Mouse (Mus musculus) ES-E14 (cell line): Measurements from ENCODE around the gene Trpm1. TPM values are rescaled to one million over a fixed set of nuclear protein-coding genes. Genes with fewer than 3 reads are reported as not detected.

Source experiments
- DNase-seq: peaks from one replicate; pipeline ENCODE4 v3.0.0-alpha.2; 2013; ENCODE audit warnings: low read depth, low spot score
- H3K27ac ChIP-seq: 2 replicates; pipeline ENCODE4 v1.5.1; 2012; ENCODE audit warnings: low read depth, mild to moderate bottlenecking, low read length, moderate library complexity, mixed read lengths; ENCODE audit not compliant: poor library complexity, insufficient read depth, severe bottlenecking
- H3K36me3 ChIP-seq: 2 replicates; pipeline ENCODE4 v1.6.1; 2012; ENCODE audit warnings: mild to moderate bottlenecking, low read length, moderate library complexity, mixed read lengths; ENCODE audit not compliant: control insufficient read depth, poor library complexity, insufficient read depth, severe bottlenecking
- H3K4me1 ChIP-seq, 2 experiments: fragments of 150-350 bp in 1 of 2; sonication (generic) in 1 of 2; 2 replicates each; pipeline ENCODE4 v1.6.1; 2012; ENCODE audit warnings: low read length in 2 of 2, mild to moderate bottlenecking in 1 of 2, mixed read lengths in 1 of 2; ENCODE audit not compliant: control insufficient read depth in 2 of 2, insufficient read depth in 2 of 2, poor library complexity in 1 of 2
- H3K4me3 ChIP-seq, 2 experiments: fragments of 150-350 bp in 1 of 2; sonication (generic) in 1 of 2; 2 replicates each; pipeline ENCODE4 v1.5.1; 2012; ENCODE audit warnings: low read length in 2 of 2, low read depth in 1 of 2, mild to moderate bottlenecking in 1 of 2, mixed read lengths in 1 of 2; ENCODE audit not compliant: insufficient read depth in 1 of 2, poor library complexity in 1 of 2, severe bottlenecking in 1 of 2
- H3K9ac ChIP-seq: 2 replicates; pipeline ENCODE4 v1.6.1; 2012; ENCODE audit warnings: low read depth, mild to moderate bottlenecking, low read length, mixed read lengths; ENCODE audit not compliant: poor library complexity, insufficient read depth, severe bottlenecking
- H3K9me3 ChIP-seq: fragments of 150-350 bp; sonication (generic); 2 replicates; pipeline ENCODE4 v1.6.1; 2012; ENCODE audit warnings: low read depth, mild to moderate bottlenecking, low read length; ENCODE audit not compliant: control insufficient read depth, insufficient read depth
- CHD2 ChIP-seq: IDR thresholded peaks from 2 replicates; pipeline ENCODE4 v1.6.1; 2014; ENCODE audit warnings: mild to moderate bottlenecking, low read depth, low read length, inconsistent platforms
- HCFC1 ChIP-seq: IDR thresholded peaks from 2 replicates; pipeline ENCODE4 v1.6.1; 2012; ENCODE audit warnings: low read length, inconsistent platforms, borderline replicate concordance; ENCODE audit not compliant: insufficient read depth
- MAFK ChIP-seq: IDR thresholded peaks from 2 replicates; pipeline ENCODE4 v1.6.1; 2014; ENCODE audit warnings: mild to moderate bottlenecking, low read depth, low read length, inconsistent platforms; ENCODE audit not compliant: insufficient read depth
- ZC3H11A ChIP-seq: IDR thresholded peaks from 2 replicates; pipeline ENCODE4 v1.6.1; 2012; ENCODE audit warnings: low read depth, mild to moderate bottlenecking, inconsistent platforms, low read length, borderline replicate concordance
- ZNF384 ChIP-seq: IDR thresholded peaks from 2 replicates; pipeline ENCODE4 v1.6.1; 2012; ENCODE audit warnings: low read depth, low read length, inconsistent platforms
- in situ Hi-C, 2 experiments: fragments of 600-800 bp; cut with MboI; formaldehyde crosslinking; loops; one replicate each; pipeline ENCODE4 v1.15.1; 2025; ENCODE audit warnings: low sequenced_read_pairs in 2 of 2, inconsistent platforms in 1 of 2; ENCODE audit not compliant: unreplicated experiment in 2 of 2
- total RNA-seq: library from RNA; depleted of rRNA; stranded (reverse); fragments of 300-350 nt; gene quantifications from 2 replicates; pipeline ENCODE4 v1.2.3, GENCODE M21; 2012

The Trpm1 gene
- total RNA-seq, 1 experiment, result 0.94 TPM

- Histone ChIP-seq H3K36me3 (no peaks in the 10 kb centered on the region), H3K9me3 (no peaks in the 10 kb centered on the region), H3K4me1 (peaks cover 0 to 18% of the 10 kb centered on the region in 2 experiments; a peak in 3 of 4 replicates), H3K9ac (no peak overlapping the region), H3K27ac (no peak overlapping the region), H3K4me3 (no peak overlapping the region)
- TF ChIP-seq CHD2 (no peak), ZNF384 (no peak), MAFK (no peak), ZC3H11A (no peak), HCFC1 (no peak)
- in situ Hi-C loops, result no loop called here
- DNase-seq, result peak; percentile 47
Measured at GRCm38 (mm10) chr7:64155687-64156086, 2.1 kb downstream of the Trpm1 start.

- peaks cover 0 to 20% of the 10 kb centered on the region in 2 experiments; a peak in 3 of 4 replicates for H3K4me1 ChIP-seq
- no peaks in the 10 kb centered on the region for H3K9me3 ChIP-seq
- H3K36me3 ChIP-seq, result no peaks in the 10 kb centered on the region
- H3K27ac ChIP-seq, result no peak overlapping the region
- in situ Hi-C loops, result no loop called here
- no peak overlapping the region for H3K4me3 ChIP-seq
- TF ChIP-seq CHD2, result no peak
- TF ChIP-seq ZNF384, result no peak
- no peak for TF ChIP-seq HCFC1
- TF ChIP-seq MAFK, result no peak
- TF ChIP-seq ZC3H11A, result no peak
- no peak for DNase-seq
- no peak overlapping the region for H3K9ac ChIP-seq
Measured at GRCm38 (mm10) chr7:64156271-64156911, 2.8 kb downstream of the Trpm1 start.

GRCm38 (mm10) chr7:64156918-64157690, 3.5 kb downstream of the Trpm1 start:
- DNase-seq, result no peak
- no peak overlapping the region for H3K27ac ChIP-seq
- no peak overlapping the region for H3K4me3 ChIP-seq
- H3K9ac ChIP-seq, result no peak overlapping the region
- H3K9me3 ChIP-seq, result no peaks in the 10 kb centered on the region
- H3K4me1 ChIP-seq, result peaks cover 0 to 20% of the 10 kb centered on the region in 2 experiments; a peak in 3 of 4 replicates
- in situ Hi-C loops, result no loop called here
- no peaks in the 10 kb centered on the region for H3K36me3 ChIP-seq
- TF ChIP-seq ZNF384 (no peak), MAFK (peak; percentile 73)

- no peaks in the 10 kb centered on the region; the same call in 1 of the 2 replicates for H3K36me3 ChIP-seq
- TF ChIP-seq CHD2 (no peak), ZC3H11A (no peak), MAFK (no peak), HCFC1 (no peak), ZNF384 (no peak)
- no peak overlapping the region for H3K9ac ChIP-seq
- no peak for DNase-seq
- H3K9me3 ChIP-seq, result no peaks in the 10 kb centered on the region
- no peak overlapping the region for H3K27ac ChIP-seq
- H3K4me3 ChIP-seq, result no peak overlapping the region
- peaks cover 0 to 20% of the 10 kb centered on the region in 2 experiments; a peak in 3 of 4 replicates for H3K4me1 ChIP-seq
- in situ Hi-C loops, result no loop called here
Measured at GRCm38 (mm10) chr7:64158281-64159055, 4.8 kb downstream of the Trpm1 start.
